In the genomic region with DNA sequence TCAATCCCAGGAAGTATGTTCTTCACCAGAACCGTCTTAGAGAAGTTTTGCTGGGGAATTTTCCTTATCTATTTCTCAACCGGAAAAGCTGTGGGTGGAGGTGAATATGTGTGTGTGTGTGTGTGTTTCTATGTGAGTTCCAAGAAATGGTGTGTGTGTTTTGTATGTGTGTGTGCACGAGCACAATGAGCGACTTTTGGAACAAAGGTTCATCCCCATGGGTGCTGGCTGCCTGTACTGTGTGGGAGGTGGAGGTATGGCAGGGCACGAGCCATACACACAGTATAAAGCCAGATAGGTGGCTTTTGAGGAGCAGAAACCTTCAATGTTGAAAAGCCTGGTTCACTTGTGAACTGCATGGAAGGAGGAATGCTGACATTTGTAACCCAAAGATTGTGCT, we compare ENCODE assay signal across 24 mouse cellular contexts. TPM values are rescaled to one million over a fixed set of nuclear protein-coding genes. Genes with fewer than 3 reads are reported as not detected.
"Had no signal": no experiment of that assay in that cellular context is flagged by ENCODE, and none has a peak within 500 bp of the region (broad histone marks: within the 10 kb centered on the region; RNA-seq: fewer than 3 reads in every experiment).

No protein-coding gene starts in this region.

- DNase-seq: gastrocnemius, postnatal 14 days; gastrocnemius, postnatal 36 days; heart, postnatal 14 days; heart, postnatal 36 days; kidney, adult 11 months; kidney, adult 2 months; kidney, adult 9 months; kidney, postnatal 14 days; kidney, postnatal 36 days; layer of hippocampus, adult 9-11 months; layer of hippocampus, postnatal 36 days; left cerebral cortex, postnatal 4 days had no signal

- H3K9ac ChIP-seq: heart, embryonic 12.5 days; hindbrain, embryonic 13.5 days; hindbrain, embryonic 15.5 days; kidney, embryonic 15.5 days; limb, embryonic 13.5 days; limb, embryonic 15.5 days; liver, embryonic 12.5 days; liver, embryonic 14.5 days had no signal

- H3K27me3 ChIP-seq: hindbrain, embryonic 15.5 days had no signal

- H3K36me3 ChIP-seq: heart, embryonic 10.5 days; heart, embryonic 12.5 days; hindbrain, embryonic 13.5 days; hindbrain, embryonic 15.5 days; kidney, embryonic 15.5 days; limb, embryonic 13.5 days; limb, embryonic 15.5 days; liver, embryonic 12.5 days had no signal

- H3K27ac ChIP-seq: hindbrain, embryonic 13.5 days; hindbrain, embryonic 15.5 days; hindbrain, postnatal 0 days; kidney, embryonic 15.5 days; kidney, postnatal 0 days; limb, embryonic 13.5 days; limb, embryonic 15.5 days; liver, embryonic 12.5 days; liver, embryonic 14.5 days had no signal

RNA-seq across cellular contexts. Expression of gene Syt7, which starts 1.2 kb away (rescaled TPM):
- total RNA-seq: hematopoietic stem cell, adult 5-6 weeks had no signal
